Mouse (Mus musculus) liver, embryonic 12.5 days (tissue): ENCODE data around the gene Uqcrh. TPM values are rescaled to one million over a fixed set of nuclear protein-coding genes. Genes with fewer than 3 reads are reported as not detected.

ENCODE experiments used
- ATAC-seq: fragments of 200-750 bp; cut with Nextera tagmentation; 2 replicates; pipeline ENCODE4 v1.8.0; 2017; ENCODE audit warnings: moderate number of reproducible peaks, mild to moderate bottlenecking, moderate library complexity
- H3K27ac ChIP-seq: fragments of 300-500 bp; sonication (generic); 2 replicates; pipeline ENCODE4 v1.5.1; 2016; ENCODE audit warnings: mild to moderate bottlenecking
- H3K27me3 ChIP-seq: fragments of 300-500 bp; sonication (generic); replicated peaks from 2 replicates; pipeline ENCODE4 v1.6.1; 2016; ENCODE audit warnings: mild to moderate bottlenecking, moderate library complexity
- H3K36me3 ChIP-seq: fragments of 300-500 bp; sonication (generic); 2 replicates; pipeline ENCODE4 v1.6.1; 2016; ENCODE audit warnings: mild to moderate bottlenecking, moderate library complexity
- H3K4me1 ChIP-seq: fragments of 300-500 bp; sonication (generic); 2 replicates; pipeline ENCODE4 v1.6.1; 2016
- H3K4me2 ChIP-seq: fragments of 300-500 bp; sonication (generic); 2 replicates; pipeline ENCODE4 v1.6.1; 2016; ENCODE audit warnings: mild to moderate bottlenecking, moderate library complexity
- H3K4me3 ChIP-seq: fragments of 300-500 bp; sonication (generic); 2 replicates; pipeline ENCODE4 v1.5.1; 2016; ENCODE audit warnings: mild to moderate bottlenecking, moderate library complexity
- H3K9ac ChIP-seq: fragments of 300-500 bp; sonication (generic); 2 replicates; pipeline ENCODE4 v1.6.1; 2016; ENCODE audit warnings: mild to moderate bottlenecking, moderate library complexity
- H3K9me3 ChIP-seq: fragments of 300-500 bp; sonication (generic); replicated peaks from 2 replicates; pipeline ENCODE4 v1.6.1; 2016; ENCODE audit warnings: mild to moderate bottlenecking, moderate library complexity
- WGBS: fragments of 180-500 bp; shearing (Covaris S2); methylation state at CpG from one replicate; pipeline ENCODE4 v1.1.7; 2016; ENCODE audit not compliant: insufficient replicate concordance; 5-methylcytosine and 5-hydroxymethylcytosine counted together
- polyA plus RNA-seq: library from polyadenylated mRNA; unstranded; fragments of >200 nt; fragmentation: Nextera tagmentation; extraction: Ambion mirVana; gene quantifications from 2 replicates; pipeline ENCODE4 v1.2.1, GENCODE M21; 2016

Uqcrh gene
- polyA plus RNA-seq, 1 experiment from 2014 or later, result 344 TPM

DNA sequence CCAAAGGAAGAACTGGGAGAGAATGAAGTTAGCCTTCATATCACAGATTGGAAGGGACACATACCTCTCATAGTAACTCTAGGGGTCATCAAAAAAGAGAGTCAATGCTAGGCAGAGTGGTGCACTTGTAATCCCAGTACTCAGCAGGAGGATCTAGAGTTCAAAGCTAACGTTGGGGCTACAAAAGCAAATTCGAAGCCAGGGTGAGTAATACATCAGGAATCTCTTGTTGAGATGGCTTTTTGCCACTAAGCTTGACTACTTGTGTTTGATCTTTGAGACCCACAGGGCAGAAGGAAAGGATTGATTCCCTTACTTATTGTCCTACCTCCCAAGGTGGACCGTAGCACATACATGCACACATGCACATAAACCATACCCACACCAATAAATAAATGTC is 25.7 kb downstream of the Uqcrh start:
- Histone ChIP-seq H3K4me1 (peaks cover 30% of the 10 kb centered on the region), H3K4me2 (no peak overlapping the region), H3K9ac (no peak overlapping the region), H3K27me3 (no peaks in the 10 kb centered on the region), H3K36me3 (peaks cover 17% of the 10 kb centered on the region), H3K27ac (no peak overlapping the region), H3K9me3 (no peaks in the 10 kb centered on the region), H3K4me3 (no peak overlapping the region)
- WGBS, result 72% methylated on average over 3 of the region's 3 CpGs
- no peak for ATAC-seq

- peaks cover 25% of the 10 kb centered on the region for H3K4me1 ChIP-seq
- no peaks in the 10 kb centered on the region for H3K27me3 ChIP-seq
- H3K27ac ChIP-seq, result no peak overlapping the region
- H3K4me2 ChIP-seq, result no peak overlapping the region
- no peak overlapping the region for H3K9ac ChIP-seq
- H3K9me3 ChIP-seq, result no peaks in the 10 kb centered on the region
- H3K36me3 ChIP-seq, result peaks cover 22% of the 10 kb centered on the region
- no peak for ATAC-seq
- 63% methylated on average over 7 of the region's 7 CpGs for WGBS
- no peak overlapping the region for H3K4me3 ChIP-seq
These were observed 26.5 kb downstream of the Uqcrh start for GRCm38 (mm10) chr4:116048130-116048920.

DNA sequence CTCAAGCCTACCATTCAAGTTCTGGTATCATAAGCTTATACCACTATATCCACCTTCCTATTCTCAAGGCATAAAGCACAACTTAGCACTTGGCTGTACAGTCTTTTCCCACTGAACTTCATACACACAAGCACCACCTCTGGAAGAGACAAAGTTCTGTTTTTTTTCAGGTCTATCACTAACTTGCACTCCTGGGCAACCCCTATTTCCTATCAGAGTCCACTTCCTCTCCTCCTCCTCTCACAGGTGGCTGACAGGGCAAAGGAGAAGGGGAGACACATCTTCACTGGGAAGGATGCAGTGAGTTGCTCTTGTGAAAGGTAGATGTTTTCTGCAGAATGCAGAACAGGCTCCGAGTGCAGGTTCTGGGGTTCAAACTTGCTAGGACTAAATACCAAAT is 27.2 kb downstream of the Uqcrh start:
- Histone ChIP-seq H3K36me3 (peaks cover 27% of the 10 kb centered on the region), H3K4me1 (peaks cover 20% of the 10 kb centered on the region), H3K4me2 (no peak overlapping the region), H3K9ac (no peak overlapping the region), H3K4me3 (no peak overlapping the region), H3K9me3 (no peaks in the 10 kb centered on the region), H3K27me3 (no peaks in the 10 kb centered on the region), H3K27ac (no peak overlapping the region)
- ATAC-seq, result no peak
- 74% methylated on average over 1 of the region's 1 CpGs for WGBS

- H3K27ac ChIP-seq, result no peak overlapping the region
These were observed 28.3 kb downstream of the Uqcrh start for GRCm38 (mm10) chr4:116046604-116047003.

GRCm38 (mm10) chr4:116042186-116042585 is 32.7 kb downstream of the Uqcrh start:
- H3K9ac ChIP-seq, result no peak overlapping the region
- 62% methylated on average over 3 of the region's 3 CpGs for WGBS
- ATAC-seq, result no peak

More at GRCm38 (mm10) chr4:116046604-116047003, 28.3 kb downstream of the Uqcrh start:
- no peak overlapping the region for H3K9ac ChIP-seq
- no peaks in the 10 kb centered on the region for H3K27me3 ChIP-seq
- ATAC-seq, result no peak
- H3K4me1 ChIP-seq, result 0 out of 2 replicates have a peak, but pooled peaks cover 10% of the 10 kb centered on the region
- no peak overlapping the region for H3K4me2 ChIP-seq
- H3K9me3 ChIP-seq, result no peaks in the 10 kb centered on the region
- WGBS, result 78% methylated on average over 2 of the region's 2 CpGs
- H3K4me3 ChIP-seq, result no peak overlapping the region
- H3K36me3 ChIP-seq, result peaks cover 36% of the 10 kb centered on the region

GRCm38 (mm10) chr4:116040466-116040865 is 34.4 kb downstream of the Uqcrh start:
- H3K9me3 ChIP-seq, result no peaks in the 10 kb centered on the region
- 84% methylated on average over 2 of the region's 2 CpGs for WGBS
- H3K9ac ChIP-seq, result no peak overlapping the region
- H3K27me3 ChIP-seq, result no peaks in the 10 kb centered on the region
- 0 out of 2 replicates have a peak overlapping the region, but pooled peaks have one; percentile 20 for H3K27ac ChIP-seq
- H3K4me2 ChIP-seq, result no peak overlapping the region
- 0 out of 2 replicates have a peak, but pooled peaks have one; percentile 40 for ATAC-seq
- peaks cover 52% of the 10 kb centered on the region for H3K36me3 ChIP-seq
- no peak overlapping the region for H3K4me3 ChIP-seq
- no peaks in the 10 kb centered on the region for H3K4me1 ChIP-seq

More at GRCm38 (mm10) chr4:116042186-116042585, 32.7 kb downstream of the Uqcrh start:
- Histone ChIP-seq H3K27me3 (no peaks in the 10 kb centered on the region), H3K4me3 (no peak overlapping the region), H3K9me3 (no peaks in the 10 kb centered on the region), H3K36me3 (peaks cover 43% of the 10 kb centered on the region), H3K27ac (no peak overlapping the region), H3K4me1 (no peaks in the 10 kb centered on the region), H3K4me2 (no peak overlapping the region)

GRCm38 (mm10) chr4:116033374-116033773 is 41.5 kb downstream of the Uqcrh start:
- Histone ChIP-seq H3K9ac (no peak overlapping the region), H3K27ac (no peak overlapping the region), H3K4me2 (no peak overlapping the region), H3K4me3 (no peak overlapping the region), H3K36me3 (peaks cover 49% of the 10 kb centered on the region), H3K4me1 (no peaks in the 10 kb centered on the region), H3K9me3 (no peaks in the 10 kb centered on the region), H3K27me3 (0 out of 2 replicates have a peak, but pooled peaks cover 2% of the 10 kb centered on the region)
- no peak for ATAC-seq
- 77% methylated on average over 5 of the region's 5 CpGs for WGBS

DNA sequence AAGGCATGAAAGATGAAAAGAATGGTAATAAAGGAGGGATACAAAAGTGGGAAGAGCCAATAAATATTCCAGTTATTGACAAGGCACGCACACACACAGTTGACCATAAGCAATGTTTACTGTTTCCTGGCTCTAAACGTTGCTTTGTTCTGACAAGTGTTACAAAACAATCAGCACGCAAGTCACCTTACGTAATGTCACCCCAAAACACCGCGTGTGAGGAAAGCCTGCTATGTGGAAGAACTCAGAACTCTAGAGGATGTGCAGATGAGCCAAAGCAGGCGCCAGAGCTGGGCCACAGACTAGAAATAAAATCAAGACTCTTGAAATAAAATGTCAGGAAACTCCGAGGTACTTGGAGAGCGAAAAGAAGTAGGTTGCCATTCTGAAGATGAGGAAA is 42.0 kb downstream of the Uqcrh start:
- ATAC-seq, result no peak
- Histone ChIP-seq H3K27ac (no peak overlapping the region), H3K9me3 (no peaks in the 10 kb centered on the region), H3K4me3 (no peak overlapping the region), H3K9ac (no peak overlapping the region), H3K36me3 (peaks cover 46% of the 10 kb centered on the region), H3K4me2 (no peak overlapping the region), H3K27me3 (0 out of 2 replicates have a peak, but pooled peaks cover 4% of the 10 kb centered on the region), H3K4me1 (no peaks in the 10 kb centered on the region)
- WGBS, result 73% methylated on average over 9 of the region's 9 CpGs

GRCm38 (mm10) chr4:116017902-116018746 is 56.7 kb downstream of the Uqcrh start, which contains the start of gene Faah:
Gene Faah (minus strand): TSS chr4:116017926.
- ATAC-seq, result peak; percentile 37
- Histone ChIP-seq H3K27ac (no peak within 1 kb of the TSS), H3K27me3 (peaks cover 71% of the 10 kb centered on the region), H3K4me2 (peak within 1 kb of the TSS; percentile 82), H3K4me1 (peaks cover 18% of the 10 kb centered on the region), H3K4me3 (peak within 1 kb of the TSS; percentile 59), H3K9ac (peak within 1 kb of the TSS; percentile 42), H3K36me3 (no peaks in the 10 kb centered on the region), H3K9me3 (no peaks in the 10 kb centered on the region)
- 8% methylated on average over 18 of the region's 18 CpGs for WGBS

GRCm38 (mm10) chr4:116017300-116017901 is 57.5 kb downstream of the Uqcrh start:
- WGBS, result under 1% methylated on average over 54 of the region's 60 CpGs
- Histone ChIP-seq H3K4me2 (peak overlapping the region; percentile 82), H3K4me1 (peaks cover 18% of the 10 kb centered on the region), H3K9me3 (no peaks in the 10 kb centered on the region), H3K27ac (no peak overlapping the region), H3K9ac (peak overlapping the region; percentile 42), H3K36me3 (no peaks in the 10 kb centered on the region), H3K27me3 (peaks cover 74% of the 10 kb centered on the region), H3K4me3 (peak overlapping the region; percentile 59)
- peak; percentile 63 for ATAC-seq
